Mouse (Mus musculus) c-Kit-positive CD71-negative TER-119-negative erythroid progenitor cells, embryonic 14.5 days (primary cell): ENCODE measurements around the gene Mapk13.
"Not testable (repeated sequence)": the region's sequence is repeated elsewhere in the genome, so short reads cannot be mapped to it uniquely, and the experiment has no call there.

Experiments used
- DNase-seq: peaks from one replicate; pipeline ENCODE4 v3.0.0-alpha.2; 2013; ENCODE audit warnings: low read depth

The Mapk13 gene

GRCm38 (mm10) chr17:28815384-28816004 lies 46.4 kb downstream of the Mapk13 start:
- DNase-seq = no peak

DNA sequence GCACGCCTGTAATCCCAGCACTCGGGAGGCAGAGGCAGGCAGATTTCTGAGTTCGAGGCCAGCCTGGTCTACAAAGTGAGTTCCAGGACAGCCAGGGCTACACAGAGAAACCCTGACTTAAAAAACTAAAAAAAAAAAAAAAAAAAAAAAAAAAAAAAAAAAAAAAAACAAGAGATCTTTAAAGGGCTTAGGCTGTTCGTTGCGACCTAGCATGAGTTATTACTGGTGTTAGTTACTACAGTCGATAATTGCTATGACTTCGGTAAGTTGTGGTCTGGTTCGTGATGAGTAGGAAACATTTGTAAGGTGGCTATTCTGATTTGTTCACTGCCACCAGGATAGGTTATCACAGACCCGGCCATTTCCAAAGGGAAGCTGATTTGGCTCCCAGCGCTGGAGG lies 47.2 kb downstream of the Mapk13 start:
- DNase-seq = not testable (repeated sequence)

GRCm38 (mm10) chr17:28816875-28817811 lies 48.0 kb downstream of the Mapk13 start:
- DNase-seq = no peak

DNA sequence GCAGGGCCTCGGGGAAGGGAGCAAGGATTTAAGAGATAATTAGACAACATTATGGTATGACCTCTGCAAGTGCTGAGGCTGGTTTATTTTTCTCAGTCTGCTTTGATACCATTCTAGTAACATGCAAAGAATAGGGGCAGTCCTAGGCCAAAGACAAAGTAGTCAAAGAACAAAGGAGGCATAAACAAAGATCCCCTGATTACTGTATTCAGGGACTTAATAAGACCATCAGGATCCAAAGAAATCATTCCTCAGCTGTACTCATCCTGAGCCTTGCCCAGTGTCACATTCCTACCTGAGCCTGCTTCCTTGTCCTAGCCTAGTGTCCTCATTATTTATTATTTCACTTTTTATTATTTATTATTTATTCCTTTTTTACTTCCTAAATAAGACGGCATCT lies 51.1 kb downstream of the Mapk13 start:
- no peak for DNase-seq

DNA sequence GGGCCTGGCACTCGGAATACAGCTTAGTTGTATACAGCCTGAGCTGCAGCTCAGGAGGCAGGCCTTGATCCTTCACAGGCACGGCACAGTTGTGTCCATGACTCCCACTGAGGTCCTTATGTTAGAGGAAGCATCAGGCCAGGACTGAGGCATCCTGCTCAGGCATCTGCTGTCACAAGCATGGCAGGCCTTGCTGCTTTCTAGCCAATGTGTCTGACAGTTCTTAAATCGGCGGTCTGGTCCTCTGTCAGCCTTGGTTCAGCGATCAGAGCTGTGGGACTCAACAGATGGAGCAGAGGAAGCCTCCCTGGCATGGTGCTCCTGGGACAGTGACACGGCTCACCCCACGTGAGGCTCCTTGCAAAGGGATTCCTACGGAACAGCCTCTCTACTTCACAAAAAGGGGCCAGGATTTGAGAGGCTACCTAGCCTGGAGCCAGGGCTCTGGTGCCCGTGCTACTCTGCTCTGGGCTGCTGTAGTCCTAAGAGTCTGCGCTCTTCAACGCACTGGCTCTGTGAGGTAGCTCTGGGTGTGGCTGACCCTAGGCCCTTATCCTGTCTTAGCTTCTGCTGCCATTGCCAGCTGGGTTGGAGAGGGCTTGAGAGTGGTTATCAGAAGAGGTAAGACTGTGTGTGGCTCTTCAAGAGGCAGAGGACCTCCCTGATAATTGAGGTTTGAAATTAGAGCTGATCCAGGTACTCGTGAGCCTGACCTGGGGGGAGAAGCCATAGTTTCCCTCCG lies 54.1 kb downstream of the Mapk13 start:
- no peak for DNase-seq

DNA sequence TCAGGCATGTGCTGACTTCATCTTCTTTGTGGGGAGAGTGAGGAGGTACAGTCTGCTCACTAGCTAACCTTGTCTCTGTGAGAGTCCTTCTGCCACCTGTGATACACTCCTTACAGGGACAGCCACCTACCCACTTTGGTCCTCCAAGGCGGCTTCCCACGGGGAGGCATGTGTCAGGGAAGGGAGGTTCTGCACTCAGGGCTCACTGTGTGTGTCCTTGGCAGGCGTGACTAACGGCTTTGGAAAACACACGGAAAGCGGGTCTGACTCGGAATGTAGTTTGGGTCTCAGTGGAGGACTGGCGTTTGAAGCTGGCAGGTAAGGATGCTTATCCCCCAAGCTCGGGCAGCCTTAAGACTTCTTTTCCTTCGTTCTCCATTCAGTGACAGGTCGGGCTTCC lies 54.7 kb downstream of the Mapk13 start:
- no peak for DNase-seq

DNA sequence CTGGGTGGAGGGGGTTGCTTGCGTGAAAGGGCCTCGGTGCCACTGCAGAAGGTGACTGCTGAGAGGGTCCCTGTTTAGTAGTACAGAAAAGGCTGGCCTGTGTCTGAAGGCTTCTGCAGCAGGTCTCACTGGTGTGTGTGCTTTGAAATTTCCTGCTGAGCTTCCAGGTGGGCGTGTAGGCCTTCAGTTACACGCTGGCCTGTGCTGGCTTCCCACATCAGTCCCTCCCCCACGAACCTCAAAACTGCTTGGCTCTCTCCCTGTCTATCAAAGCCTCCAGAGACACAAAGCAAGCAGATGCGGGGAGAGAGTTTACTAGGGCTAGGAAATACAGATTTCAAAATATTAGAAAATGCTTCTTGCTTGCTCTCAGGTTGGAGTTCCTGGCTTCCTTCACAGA lies 55.8 kb downstream of the Mapk13 start:
- DNase-seq = no peak

GRCm38 (mm10) chr17:28825359-28826041 lies 56.4 kb downstream of the Mapk13 start:
- DNase-seq = no peak

GRCm38 (mm10) chr17:28827665-28828231 lies 58.7 kb downstream of the Mapk13 start:
- no peak for DNase-seq

- no peak for DNase-seq
Observed at GRCm38 (mm10) chr17:28829120-28829519, 60.0 kb downstream of the Mapk13 start.
